Comparison of ENCODE assay signal across 20 mouse cellular contexts in genomic region chr7:79866294-79867000, GRCm38 (mm10). TPM values are rescaled to one million over a fixed set of nuclear protein-coding genes. Genes with fewer than 3 reads are reported as not detected.
DNase-seq lines count a peak whose midpoint lies in the region; ATAC-seq and TF ChIP-seq lines count a peak whose summit lies in the region.
"Had no signal": no experiment of that assay in that cellular context is flagged by ENCODE, and none has a peak within 500 bp of the region (broad histone marks: within the 10 kb centered on the region; RNA-seq: fewer than 3 reads in every experiment).

No protein-coding gene starts in this region.

- H3K36me3 ChIP-seq in kidney, adult 2 months (ENCODE audit: control insufficient read depth, insufficient read depth, low read length): no peaks in the 10 kb centered on the region
- no peaks in the 10 kb centered on the region for H3K36me3 ChIP-seq in neural tube, embryonic 14.5 days (ENCODE audit: control insufficient read depth, insufficient read depth, low read length)
- H3K36me3 ChIP-seq: embryonic facial prominence, embryonic 13.5 days; forebrain, embryonic 12.5 days; intestine, embryonic 15.5 days had no signal

- no peaks in the 10 kb centered on the region for H3K4me1 ChIP-seq in kidney, adult 2 months (ENCODE audit: control insufficient read depth, insufficient read depth, low read length)
- H3K4me1 ChIP-seq in neural tube, embryonic 14.5 days (ENCODE audit: control insufficient read depth, insufficient read depth, low read length): 0 out of 2 replicates have a peak, but pooled peaks cover 2% of the 10 kb centered on the region

- H3K4me2 ChIP-seq in neural tube, embryonic 14.5 days (ENCODE audit: low read depth, low read length): no peak overlapping the region
- H3K4me2 ChIP-seq: embryonic facial prominence, embryonic 13.5 days; forebrain, embryonic 12.5 days; heart, embryonic 11.5 days; intestine, embryonic 15.5 days had no signal

- H3K4me3 ChIP-seq in kidney, adult 2 months (ENCODE audit: insufficient read depth, low read depth, low read length): no peak overlapping the region
- no peak overlapping the region for H3K4me3 ChIP-seq in neural tube, embryonic 14.5 days (ENCODE audit: low read depth, low read length)
- H3K4me3 ChIP-seq: embryonic facial prominence, embryonic 13.5 days; forebrain, embryonic 12.5 days; intestine, embryonic 15.5 days had no signal

- TF ChIP-seq CTCF in kidney, adult 2 months (conservative IDR thresholded peaks at IDR 0.05; ENCODE audit: insufficient read depth, insufficient read length, low read depth, low read length): no peak

- H3K9me3 ChIP-seq in neural tube, embryonic 14.5 days (ENCODE audit: control insufficient read depth, low read length): no peaks in the 10 kb centered on the region
- H3K9me3 ChIP-seq: embryonic facial prominence, embryonic 13.5 days; forebrain, embryonic 12.5 days; intestine, embryonic 15.5 days had no signal

- peak; percentile 47 for DNase-seq in kidney, adult 2 months
- DNase-seq in kidney, adult 11 months: no peak
- peak; percentile 23 for DNase-seq in embryo, embryonic 11.5 days (ENCODE audit: low read depth, low spot score)
- DNase-seq in kidney, postnatal 10 days: peak; percentile 77
- no peak for DNase-seq in cerebellum, adult 18-20 months
- DNase-seq in frontal cortex, postnatal 25 days (ENCODE audit: low spot score in 2 of 2): no peak
- DNase-seq: cerebellum, adult 2 months; gastrocnemius, postnatal 10 days; heart, postnatal 4 days; layer of hippocampus, adult 9-11 months; lung, adult 18-20 months; right cerebral cortex, postnatal 25 days; thymus, adult 18-20 months had no signal

- WGBS in kidney, adult 2 months: 43% methylated on average over 3 of the region's 3 CpGs
- 61% methylated on average over 3 of the region's 3 CpGs for WGBS in neural tube, embryonic 14.5 days

- H3K9ac ChIP-seq in neural tube, embryonic 14.5 days (replicated peaks; ENCODE audit: low read depth, low read length): no peak overlapping the region
- H3K9ac ChIP-seq: embryonic facial prominence, embryonic 13.5 days; forebrain, embryonic 12.5 days; intestine, embryonic 15.5 days had no signal

- TF ChIP-seq POLR2A in kidney, adult 2 months (IDR thresholded peaks at IDR 0.05; ENCODE audit: low read depth, low read length): no peak

- H3K27me3 ChIP-seq in kidney, adult 2 months (replicated peaks; ENCODE audit: control insufficient read depth, insufficient read depth, low read length): no peaks in the 10 kb centered on the region
- H3K27me3 ChIP-seq in neural tube, embryonic 14.5 days (ENCODE audit: control insufficient read depth, insufficient read depth, low read length): no peaks in the 10 kb centered on the region
- H3K27me3 ChIP-seq: embryonic facial prominence, embryonic 13.5 days; forebrain, embryonic 12.5 days; intestine, embryonic 15.5 days had no signal

- no peak overlapping the region for H3K27ac ChIP-seq in kidney, adult 2 months (ENCODE audit: insufficient read depth, low read depth, low read length)
- no peak overlapping the region for H3K27ac ChIP-seq in neural tube, embryonic 14.5 days (ENCODE audit: low read depth, low read length)
- H3K27ac ChIP-seq: embryonic facial prominence, embryonic 13.5 days; forebrain, embryonic 12.5 days; intestine, embryonic 15.5 days; macrophage had no signal

- ATAC-seq in neural tube, embryonic 14.5 days (ENCODE audit: low read depth): 0 out of 2 replicates have a peak, but pooled peaks have one; percentile 24
- ATAC-seq: activated CD4-positive, CD25-positive, alpha-beta regulatory T cell, adult 4 months had no signal

RNA-seq across cellular contexts. Expression of gene Anpep, which starts 5.6 kb away (rescaled TPM):
- 170 and 175 TPM in 2 replicates for polyA plus RNA-seq in kidney, adult 2 months (2012; rRNA removed)
- 0.95 and 7.2 TPM in 2 replicates for polyA plus RNA-seq in neural tube, embryonic 14.5 days (2014; fragmentation: Nextera tagmentation; extraction: Ambion mirVana)
- polyA plus RNA-seq: activated CD4-positive, CD25-positive, alpha-beta regulatory T cell, adult 4 months had no signal

RNA-seq across cellular contexts. Expression of gene Ap3s2, which starts 54.0 kb away (rescaled TPM):
- 18.0 and 19.6 TPM in 2 replicates for polyA plus RNA-seq in kidney, adult 2 months (2012; rRNA removed)
- 42.0 and 48.8 TPM in 2 replicates for polyA plus RNA-seq in neural tube, embryonic 14.5 days (2014; fragmentation: Nextera tagmentation; extraction: Ambion mirVana)

RNA-seq across cellular contexts. Expression of gene Mesp2, which starts 55.9 kb away (rescaled TPM):
- polyA plus RNA-seq in kidney, adult 2 months (2012; rRNA removed): 0.28 and 0.35 TPM in 2 replicates
- 0.71 and 1.2 TPM in 2 replicates for polyA plus RNA-seq in neural tube, embryonic 14.5 days (2014; fragmentation: Nextera tagmentation; extraction: Ambion mirVana)
- polyA plus RNA-seq: activated CD4-positive, CD25-positive, alpha-beta regulatory T cell, adult 4 months; macrophage had no signal

Comparison
In these comparisons a context has a peak if more than half of its experiments do, and no peak if none do; other contexts are left out.
1. DNase-seq: peak in kidney, adult 2 months (single experiment), embryo, embryonic 11.5 days (single experiment) and kidney, postnatal 10 days (single experiment); none in kidney, adult 11 months (single experiment), cerebellum, adult 18-20 months (0 of 2) and frontal cortex, postnatal 25 days (0 of 2).
2. RNA of gene Anpep, which starts 5.6 kb away (polyA plus RNA-seq): 170 to 175 TPM in kidney, adult 2 months; 0.95 to 7.2 TPM in neural tube, embryonic 14.5 days; every median in the first group is over 10 times any median in the second.